Mouse (Mus musculus) yolk sac, embryonic 10.5 days (tissue): ENCODE measurements around the gene Wdr19.
"Not testable (repeated sequence)": the region's sequence is repeated elsewhere in the genome, so short reads cannot be mapped to it uniquely, and the experiment has no call there.

Experiments used
- DNase-seq: peaks from one replicate; pipeline ENCODE4 v3.0.0-alpha.2; 2017; ENCODE audit warnings: low spot score

Wdr19 gene

GRCm38 (mm10) chr5:65194441-65194840, 5.1 kb upstream of the Wdr19 start:
- no peak for DNase-seq

GRCm38 (mm10) chr5:65204726-65205125, 5.2 kb downstream of the Wdr19 start:
- no peak for DNase-seq

GRCm38 (mm10) chr5:65213321-65213720, 13.8 kb downstream of the Wdr19 start:
- DNase-seq, result peak; percentile 5

GRCm38 (mm10) chr5:65217305-65218269, 18.1 kb downstream of the Wdr19 start:
- DNase-seq, result no peak

DNA sequence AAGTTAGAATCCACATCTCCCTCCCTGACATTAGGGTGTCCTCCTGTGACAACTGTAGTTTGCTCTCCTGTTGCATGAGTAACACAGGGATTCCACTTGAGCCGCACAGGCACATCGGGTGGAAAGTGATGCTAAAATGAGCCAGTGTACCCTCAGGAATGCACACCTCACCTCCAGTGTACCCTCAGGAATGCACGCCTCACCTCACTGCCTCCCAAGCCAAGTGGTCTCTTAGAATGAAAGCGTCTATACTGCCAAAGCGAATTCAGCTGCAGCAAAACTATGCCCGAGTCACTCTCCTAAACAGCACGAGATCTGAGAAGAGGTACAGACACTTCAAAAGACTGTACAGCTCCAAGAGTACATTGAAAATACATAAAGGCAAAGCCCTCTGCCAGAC, 21.5 kb downstream of the Wdr19 start:
- no peak for DNase-seq

- DNase-seq, result no peak
These were observed 24.6 kb downstream of the Wdr19 start for GRCm38 (mm10) chr5:65224056-65224455.

GRCm38 (mm10) chr5:65231289-65232003, 31.9 kb downstream of the Wdr19 start:
- no peak for DNase-seq

GRCm38 (mm10) chr5:65242740-65243139, 43.2 kb downstream of the Wdr19 start:
- peak; percentile 10 for DNase-seq

DNA sequence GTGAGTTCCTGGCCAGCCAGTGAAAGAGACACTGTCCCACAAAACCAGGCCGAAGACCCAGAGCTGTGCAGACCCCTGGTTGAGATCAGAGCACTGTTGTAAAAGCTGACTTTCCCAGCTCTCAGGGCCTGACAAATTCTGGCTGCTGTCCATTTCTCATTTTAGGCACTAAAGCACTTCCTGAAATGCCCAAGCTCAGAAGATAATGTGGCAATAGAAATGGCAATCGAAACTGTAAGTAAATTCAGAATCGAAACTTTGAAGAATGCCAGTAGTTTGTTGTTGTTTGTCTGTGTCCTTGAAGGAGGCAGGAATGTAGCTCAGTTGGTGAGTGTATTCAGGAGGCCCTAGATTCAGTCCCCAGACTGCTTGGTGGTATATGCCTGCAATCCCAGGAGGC, 47.8 kb downstream of the Wdr19 start:
- DNase-seq, result no peak

DNA sequence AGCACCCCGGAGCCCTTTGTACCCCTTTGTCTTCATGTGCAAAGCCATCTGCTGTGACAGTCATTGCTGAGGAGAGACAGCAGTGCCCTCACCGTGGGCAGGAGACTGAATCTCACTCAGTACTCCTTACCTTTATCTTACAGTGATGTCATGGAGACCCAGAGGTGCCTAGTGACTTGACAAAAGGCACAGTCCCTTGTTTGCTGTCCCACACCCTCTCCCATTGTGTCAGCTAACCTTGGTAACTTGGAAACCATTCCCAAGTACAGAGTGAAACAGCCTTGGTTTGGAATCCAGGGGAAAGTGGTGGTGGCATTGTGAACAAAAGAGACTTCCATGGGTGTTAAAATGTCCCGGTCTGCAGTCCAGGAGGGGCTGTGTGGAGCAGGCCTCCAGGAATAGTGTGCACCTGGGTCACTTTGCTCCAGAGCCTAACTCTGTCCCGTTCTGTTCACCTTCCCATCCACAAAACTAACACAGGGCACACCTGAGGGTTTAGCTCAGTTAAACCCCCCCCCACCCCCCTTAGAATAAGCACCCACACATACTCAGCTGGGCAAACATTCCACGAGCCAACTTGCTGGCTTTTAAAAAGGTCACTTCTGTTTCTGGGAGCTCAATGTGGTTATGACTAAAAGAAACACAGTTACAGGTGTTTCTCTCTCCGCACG, 50.8 kb downstream of the Wdr19 start:
- DNase-seq, result no peak

- DNase-seq, result no peak
These were observed 58.5 kb downstream of the Wdr19 start for GRCm38 (mm10) chr5:65257910-65258505.

GRCm38 (mm10) chr5:65273966-65274365, 74.5 kb downstream of the Wdr19 start:
- DNase-seq, result no peak

DNA sequence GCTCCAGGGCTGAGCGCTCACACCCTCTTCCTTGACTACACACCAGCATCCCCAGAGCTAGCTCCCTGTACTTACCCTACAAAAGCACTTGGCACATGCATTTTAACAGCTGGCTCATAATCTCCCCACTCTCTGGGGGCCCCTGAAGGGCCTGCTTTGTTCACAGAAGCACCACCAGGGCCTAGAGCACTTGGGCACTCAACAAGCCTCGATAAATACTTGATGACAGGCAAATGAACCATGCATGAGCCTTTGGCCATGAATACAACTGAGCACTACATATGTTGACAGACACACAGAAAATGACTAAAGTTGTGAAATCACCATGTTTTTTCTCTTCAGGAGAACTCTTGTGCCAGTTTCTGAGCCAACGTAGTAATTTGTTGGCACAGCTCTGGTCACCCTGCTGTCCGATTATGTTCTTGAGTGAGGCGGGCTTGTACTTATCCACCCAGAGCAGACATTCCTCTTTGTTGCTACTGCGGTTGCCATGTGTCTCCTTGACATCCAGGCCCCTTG, 79.7 kb downstream of the Wdr19 start:
- DNase-seq, result no peak

- no peak for DNase-seq
These were observed 81.7 kb downstream of the Wdr19 start for GRCm38 (mm10) chr5:65281216-65281615.

GRCm38 (mm10) chr5:65284171-65284570, 84.7 kb downstream of the Wdr19 start:
- DNase-seq, result no peak

GRCm38 (mm10) chr5:65287751-65288701, 88.5 kb downstream of the Wdr19 start:
- DNase-seq, result no peak

DNA sequence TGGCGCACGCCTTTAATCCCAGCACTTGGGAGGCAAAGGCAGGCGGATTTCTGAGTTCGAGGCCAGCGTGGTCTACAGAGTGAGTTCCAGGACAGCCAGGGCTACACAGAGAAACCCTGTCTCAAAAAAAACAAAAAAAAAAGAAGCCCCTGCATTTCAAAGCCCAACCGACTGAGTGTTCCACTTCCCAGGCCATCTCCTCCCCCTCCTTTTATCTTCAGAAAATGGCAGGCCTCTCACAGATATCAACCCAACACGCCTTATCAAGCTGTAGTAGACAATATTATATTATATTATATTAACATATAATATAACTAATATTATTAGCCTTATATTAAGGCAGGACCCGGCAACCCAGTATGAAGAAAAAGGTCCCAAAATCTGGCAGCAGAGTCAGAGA, 89.5 kb downstream of the Wdr19 start:
- DNase-seq, result not testable (repeated sequence)

DNA sequence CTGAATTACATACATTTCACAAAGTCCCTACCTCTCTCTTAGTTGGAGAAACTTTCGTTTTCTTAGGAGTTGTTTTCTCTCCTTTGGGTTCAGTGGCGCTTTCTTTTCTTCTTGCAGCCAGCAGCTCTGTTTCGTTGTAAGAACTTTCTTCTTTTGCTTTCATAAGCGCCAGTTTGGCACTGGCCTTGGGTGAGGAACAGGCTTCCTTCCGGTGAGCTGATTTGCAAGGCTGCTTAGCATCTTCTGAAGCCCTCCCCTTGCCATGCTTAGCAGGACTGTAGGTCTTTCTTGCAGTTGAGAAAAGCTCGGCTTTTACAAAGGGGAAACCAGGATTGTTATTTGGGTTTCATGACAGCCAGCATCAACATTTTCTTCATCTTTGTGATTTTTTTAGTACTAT, 94.1 kb downstream of the Wdr19 start:
- no peak for DNase-seq

DNA sequence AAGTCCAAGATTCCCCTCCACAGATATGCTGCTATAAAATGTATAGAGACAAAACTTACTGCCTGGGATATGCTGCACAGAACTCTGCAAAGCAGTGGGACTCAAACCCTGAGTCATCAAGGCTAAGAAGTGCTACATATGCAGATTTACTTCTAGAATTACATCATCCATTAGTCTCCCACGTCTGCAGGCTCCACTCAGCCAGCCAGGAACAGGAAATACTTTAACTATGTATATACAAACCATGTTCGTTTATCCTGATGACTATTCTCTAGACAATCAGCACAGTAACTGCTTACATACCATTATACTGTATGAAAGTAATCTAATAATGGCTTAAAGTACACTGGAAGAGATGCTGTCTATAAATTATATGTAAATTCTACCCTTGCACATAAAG, 94.8 kb downstream of the Wdr19 start:
- no peak for DNase-seq

GRCm38 (mm10) chr5:65298167-65298950, 98.9 kb downstream of the Wdr19 start:
- no peak for DNase-seq
